Mouse (Mus musculus) thymus, adult 2 months (tissue): ENCODE results near the gene Adgrb3.

ENCODE experiments used
- CTCF ChIP-seq: fragments of 200-500 bp; IDR thresholded peaks from 2 replicates; pipeline ENCODE4 v1.5.1; 2012; ENCODE audit warnings: mild to moderate bottlenecking, control low read depth, low read length, moderate library complexity, borderline replicate concordance; ENCODE audit not compliant: control insufficient read depth, poor library complexity, insufficient read depth; ENCODE audit errors: extremely low read depth
- POLR2A ChIP-seq: fragments of 200-500 bp; IDR thresholded peaks from 2 replicates; pipeline ENCODE4 v1.6.1; 2012; ENCODE audit warnings: mild to moderate bottlenecking, low read length, control low read depth, moderate library complexity; ENCODE audit not compliant: control insufficient read depth, poor library complexity, insufficient read depth; ENCODE audit errors: extremely low read depth

DNA sequence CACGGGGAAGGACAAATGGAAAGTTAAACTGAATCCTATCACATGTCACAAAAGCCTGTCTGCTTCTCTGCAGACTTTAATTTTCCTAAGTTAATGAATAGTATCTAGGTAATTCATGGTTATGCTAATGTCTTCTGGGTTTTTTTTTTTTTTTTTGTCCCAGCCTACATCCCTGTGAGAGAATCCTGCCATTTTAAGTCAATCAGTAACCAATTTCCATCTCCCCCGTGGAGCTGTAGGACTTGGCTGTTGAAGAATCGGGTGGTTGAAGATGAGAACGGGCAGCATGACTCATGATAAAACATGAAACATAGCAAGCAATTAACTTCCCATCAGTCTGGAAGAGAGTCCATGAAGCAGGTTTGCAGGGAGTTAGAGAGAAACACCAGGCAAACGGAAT, 753.6 kb downstream of the Adgrb3 start:
- TF ChIP-seq CTCF (no peak), POLR2A (no peak)
